Mouse (Mus musculus): ENCODE results near the gene Acsf3.

Acsf3 gene

GRCm38 (mm10) chr8:122775285-122776155, at the start of gene Acsf3:
Gene Acsf3 (plus strand): TSS chr8:122775486.
- DNase-seq (ENCODE audit: low spot score in 2 of 2): peak; percentile 19 to 52

GRCm38 (mm10) chr8:122726789-122727188, 48.5 kb upstream of the Acsf3 start:
- DNase-seq (ENCODE audit: low spot score in 2 of 2): no peak

- no peak for DNase-seq (ENCODE audit: low spot score in 2 of 2)
Observed at GRCm38 (mm10) chr8:122727412-122727811, 47.9 kb upstream of the Acsf3 start.

- DNase-seq (ENCODE audit: low spot score in 2 of 2): no peak
Observed at GRCm38 (mm10) chr8:122728630-122729029, 46.7 kb upstream of the Acsf3 start.

GRCm38 (mm10) chr8:122735110-122735509, 40.2 kb upstream of the Acsf3 start:
- no peak for DNase-seq (ENCODE audit: low spot score in 2 of 2)

- DNase-seq (ENCODE audit: low spot score in 2 of 2): no peak
Observed at GRCm38 (mm10) chr8:122735542-122736473, 39.5 kb upstream of the Acsf3 start.

- DNase-seq (ENCODE audit: low spot score in 2 of 2): no peak
Observed at GRCm38 (mm10) chr8:122736623-122737022, 38.7 kb upstream of the Acsf3 start.

GRCm38 (mm10) chr8:122737071-122737470, 38.2 kb upstream of the Acsf3 start:
- no peak for DNase-seq (ENCODE audit: low spot score in 2 of 2)

GRCm38 (mm10) chr8:122737886-122738285, 37.4 kb upstream of the Acsf3 start:
- DNase-seq (ENCODE audit: low spot score in 2 of 2): no peak

GRCm38 (mm10) chr8:122739102-122739725, 36.1 kb upstream of the Acsf3 start:
- no peak for DNase-seq (ENCODE audit: low spot score in 2 of 2)

- DNase-seq (ENCODE audit: low spot score in 2 of 2): no peak
Observed at GRCm38 (mm10) chr8:122742471-122742870, 32.8 kb upstream of the Acsf3 start.

- no peak for DNase-seq (ENCODE audit: low spot score in 2 of 2)
Observed at GRCm38 (mm10) chr8:122745022-122745749, 30.1 kb upstream of the Acsf3 start.

GRCm38 (mm10) chr8:122745750-122746275, 29.5 kb upstream of the Acsf3 start:
- DNase-seq (ENCODE audit: low spot score in 2 of 2): no peak

GRCm38 (mm10) chr8:122746439-122746838, 28.8 kb upstream of the Acsf3 start:
- no peak for DNase-seq (ENCODE audit: low spot score in 2 of 2)

- no peak for DNase-seq (ENCODE audit: low spot score in 2 of 2)
Observed at GRCm38 (mm10) chr8:122747825-122748224, 27.5 kb upstream of the Acsf3 start.

GRCm38 (mm10) chr8:122749333-122749958, 25.8 kb upstream of the Acsf3 start:
- DNase-seq (ENCODE audit: low spot score in 2 of 2): no peak

- no peak for DNase-seq (ENCODE audit: low spot score in 2 of 2)
Observed at GRCm38 (mm10) chr8:122751342-122751741, 23.9 kb upstream of the Acsf3 start.

GRCm38 (mm10) chr8:122752111-122752721, 23.1 kb upstream of the Acsf3 start:
- DNase-seq (ENCODE audit: low spot score in 2 of 2): no peak

GRCm38 (mm10) chr8:122758597-122758996, 16.7 kb upstream of the Acsf3 start:
- no peak for DNase-seq (ENCODE audit: low spot score in 2 of 2)

- DNase-seq (ENCODE audit: low spot score in 2 of 2): no peak
Observed at GRCm38 (mm10) chr8:122760116-122760515, 15.2 kb upstream of the Acsf3 start.
